In the genomic region with DNA sequence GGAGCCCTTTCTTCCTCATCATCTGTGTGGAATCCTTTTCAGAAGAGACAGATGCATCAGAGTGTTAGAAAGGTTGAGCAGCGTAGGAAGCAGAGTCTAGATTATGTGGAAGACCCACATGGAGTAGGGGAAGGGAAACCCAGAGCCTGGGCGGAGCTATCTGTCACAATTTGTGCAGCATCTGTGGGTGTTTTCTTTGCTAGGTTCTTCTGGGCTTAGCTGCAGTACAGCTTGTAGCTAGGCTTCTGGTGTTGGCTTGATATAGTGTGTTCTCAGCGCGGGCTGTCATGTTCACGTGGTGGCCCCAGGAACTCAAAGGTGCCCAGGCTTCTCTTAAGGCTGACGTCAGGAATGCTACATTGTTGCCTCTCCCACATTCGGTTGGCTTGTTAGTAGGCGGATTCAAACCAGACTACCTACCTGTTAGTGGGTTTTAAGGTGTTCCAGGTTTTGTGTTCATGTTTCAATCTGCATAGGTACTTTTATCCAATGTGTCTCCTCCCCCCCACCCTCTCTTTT, we compare ENCODE assay signal across 30 mouse cellular contexts. TPM values are rescaled to one million over a fixed set of nuclear protein-coding genes. Genes with fewer than 3 reads are reported as not detected.
"Had no signal": no experiment of that assay in that cellular context is flagged by ENCODE, and none has a peak within 500 bp of the region (broad histone marks: within the 10 kb centered on the region; RNA-seq: fewer than 3 reads in every experiment).

No protein-coding gene starts in this region.

- H3K4me1 ChIP-seq: liver, embryonic 12.5 days; megakaryocyte, embryonic 14.5 days had no signal

- H3K4me3 ChIP-seq: limb, embryonic 10.5 days; limb, embryonic 12.5 days; limb, embryonic 13.5 days; limb, embryonic 15.5 days; liver, embryonic 12.5 days; liver, embryonic 13.5 days; liver, embryonic 15.5 days; lung, embryonic 15.5 days; megakaryocyte, embryonic 14.5 days; midbrain, embryonic 10.5 days; midbrain, embryonic 12.5 days; midbrain, embryonic 13.5 days; midbrain, embryonic 15.5 days; myocyte had no signal

- DNase-seq: left cerebral cortex, postnatal 4 days; liver; liver, embryonic 13.5 days; liver, postnatal 0 days; lung, adult 18-20 months; lung, adult 2 months; lung, embryonic 14.5 days; lung, postnatal 10 days; lung, postnatal 14 days; lung, postnatal 36 days; lung, postnatal 4 days; midbrain, embryonic 14.5 days had no signal

- H3K27me3 ChIP-seq: limb, embryonic 12.5 days; limb, embryonic 15.5 days; liver, embryonic 13.5 days; liver, embryonic 15.5 days; lung, embryonic 15.5 days; midbrain, embryonic 15.5 days had no signal

- ATAC-seq: liver, embryonic 12.5 days; liver, postnatal 0 days; lung, postnatal 0 days; midbrain, embryonic 13.5 days; midbrain, embryonic 15.5 days; midbrain, embryonic 16.5 days had no signal

- H3K36me3 ChIP-seq: liver, embryonic 12.5 days; liver, embryonic 13.5 days; liver, embryonic 15.5 days; midbrain, embryonic 12.5 days; midbrain, embryonic 13.5 days; midbrain, embryonic 15.5 days had no signal

- H3K27ac ChIP-seq: limb, embryonic 10.5 days; limb, embryonic 12.5 days; limb, embryonic 13.5 days; limb, embryonic 15.5 days; liver, embryonic 12.5 days; liver, embryonic 13.5 days; liver, embryonic 14.5 days; liver, embryonic 15.5 days; lung, embryonic 15.5 days; macrophage; midbrain, embryonic 10.5 days; midbrain, embryonic 12.5 days; midbrain, embryonic 13.5 days; midbrain, embryonic 15.5 days had no signal

RNA-seq across cellular contexts. Expression of a gene that starts 32.3 kb away (rescaled TPM):
- total RNA-seq: megakaryocyte progenitor cell, adult 5-6 weeks had no signal
